9 mouse cellular contexts compared by ENCODE assay signal in the genomic region with DNA sequence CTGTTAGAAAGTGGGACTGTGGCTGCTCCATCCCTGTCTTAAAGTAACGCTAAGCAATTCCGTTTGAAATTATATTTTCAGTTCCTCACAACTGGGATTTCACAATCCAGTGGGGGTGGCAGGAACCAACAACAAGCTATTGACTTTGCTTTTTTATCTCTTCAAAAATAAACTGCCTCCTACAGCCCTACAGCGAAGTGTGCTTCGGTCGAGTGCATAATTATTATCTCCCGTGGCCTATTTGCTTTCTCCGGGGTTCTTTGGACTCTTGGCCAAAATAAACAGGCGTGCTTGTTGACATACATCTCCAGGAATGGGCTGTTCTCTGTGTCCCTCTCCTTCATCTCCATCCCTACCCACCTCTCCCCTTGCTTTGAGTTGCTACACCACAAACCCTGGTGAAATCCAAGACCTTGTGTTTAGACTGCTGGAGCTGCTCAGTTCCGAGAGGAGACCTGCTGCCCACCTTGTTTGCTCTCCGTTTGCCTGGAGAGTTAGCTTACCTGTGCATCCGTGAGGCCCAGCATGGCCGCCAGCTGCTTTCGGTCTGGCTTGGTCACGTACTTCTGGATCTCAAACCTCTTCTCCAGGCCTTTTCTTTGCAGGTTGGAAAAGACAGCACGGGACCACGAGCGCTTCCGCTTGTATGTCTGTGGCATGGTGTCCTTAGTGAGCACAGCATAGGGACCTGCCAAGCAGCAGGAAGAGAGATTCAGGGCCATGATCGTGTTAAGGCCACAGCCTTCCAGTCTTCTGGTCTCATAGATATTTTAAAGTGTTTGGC. TPM values are rescaled to one million over a fixed set of nuclear protein-coding genes. Genes with fewer than 3 reads are reported as not detected.
A peak's percentile ranks its signal among the peaks of the same experiment; 100 is the strongest.
DNase-seq lines count a peak whose midpoint lies in the region; ATAC-seq and TF ChIP-seq lines count a peak whose summit lies in the region.
"Had no signal": no experiment of that assay in that cellular context is flagged by ENCODE, and none has a peak within 500 bp of the region (broad histone marks: within the 10 kb centered on the region; RNA-seq: fewer than 3 reads in every experiment).

No protein-coding gene starts in this region.

- peaks cover 61% of the 10 kb centered on the region for H3K36me3 ChIP-seq in C2C12 (ENCODE audit: control insufficient read depth, insufficient read depth)
- no peaks in the 10 kb centered on the region for H3K36me3 ChIP-seq in heart, embryonic 15.5 days
- peaks cover 4% of the 10 kb centered on the region; the same call in 1 of the 2 replicates for H3K36me3 ChIP-seq in lung, embryonic 16.5 days (ENCODE audit: control insufficient read depth, insufficient read depth, low read length)

- no peaks in the 10 kb centered on the region for H3K9me3 ChIP-seq in heart, embryonic 15.5 days (replicated peaks)
- no peaks in the 10 kb centered on the region for H3K9me3 ChIP-seq in lung, embryonic 16.5 days (ENCODE audit: control insufficient read depth, low read length)

- H3K4me3 ChIP-seq in gastrocnemius, adult 2 months: peak overlapping the region; percentile 79
- H3K4me3 ChIP-seq in C2C12 (ENCODE audit: insufficient read depth, poor library complexity, severe bottlenecking): no peak overlapping the region
- peak overlapping the region; percentile 72 for H3K4me3 ChIP-seq in heart, embryonic 15.5 days
- H3K4me3 ChIP-seq in lung, embryonic 16.5 days (ENCODE audit: low read length): peak overlapping the region; percentile 76

- no peak for DNase-seq in gastrocnemius, adult 2 months
- DNase-seq in gastrocnemius, postnatal 4 days (ENCODE audit: low spot score in 2 of 2): no peak
- DNase-seq in urinary bladder, postnatal 10 days (ENCODE audit: low spot score): no peak
- no peak for DNase-seq in adrenal gland, postnatal 10 days
- DNase-seq in gastrocnemius, postnatal 14 days: no peak

- peak overlapping the region; percentile 95 for H3K4me2 ChIP-seq in heart, embryonic 15.5 days
- H3K4me2 ChIP-seq in lung, embryonic 16.5 days (ENCODE audit: low read depth, low read length): peak overlapping the region; percentile 89

- ATAC-seq in heart, embryonic 15.5 days (replicated peaks; ENCODE audit: insufficient number of reproducible peaks, insufficient read depth, low FRiP score, low read depth): no peak
- ATAC-seq in lung, embryonic 16.5 days (ENCODE audit: low read depth): no peak
- ATAC-seq: CD4-positive, CD25-positive, alpha-beta regulatory T cell, adult 4 months had no signal

- H3K4me1 ChIP-seq in heart, embryonic 15.5 days (replicated peaks): peaks cover 44% of the 10 kb centered on the region
- H3K4me1 ChIP-seq in lung, embryonic 16.5 days (replicated peaks; ENCODE audit: control insufficient read depth, insufficient read depth, low read length): peaks cover 21% of the 10 kb centered on the region

- intact Hi-C loops in gastrocnemius, adult 2 months (cut with DNase I): loop anchor here (5.0 kb wide), 1 partner anchor 52 kb away; no protein-coding TSS in a partner anchor
- intact Hi-C loops in gastrocnemius, postnatal 14 days (cut with DNase I; ENCODE audit: low total_unique reads): loop anchor here (10.0 kb wide), 1 partner anchor 275 kb away; no protein-coding TSS in a partner anchor

- H3K79me3 ChIP-seq in C2C12 (ENCODE audit: low read depth): peaks cover 35% of the 10 kb centered on the region

- H3K79me2 ChIP-seq in C2C12 (ENCODE audit: control insufficient read depth, insufficient read depth): peaks cover 46% of the 10 kb centered on the region

- H3K27ac ChIP-seq in gastrocnemius, adult 2 months: peak overlapping the region; percentile 80
- no peak overlapping the region for H3K27ac ChIP-seq in heart, embryonic 15.5 days
- peak overlapping the region; percentile 27; the same call in 1 of the 2 replicates for H3K27ac ChIP-seq in lung, embryonic 16.5 days (ENCODE audit: low read length)

- no peak for TF ChIP-seq CTCF in gastrocnemius, adult 2 months (IDR thresholded peaks at IDR 0.05)
- no peak for TF ChIP-seq CTCF in C2C12 (IDR thresholded peaks at IDR 0.05; ENCODE audit: control insufficient read depth, insufficient read depth, insufficient read length)

- WGBS in heart, embryonic 15.5 days: 17% methylated on average over 19 of the region's 19 CpGs
- 18% methylated on average over 19 of the region's 19 CpGs for WGBS in lung, embryonic 16.5 days

- H3ac ChIP-seq in C2C12 (ENCODE audit: control insufficient read depth, insufficient read length, low read depth): no peak overlapping the region

- H3K9ac ChIP-seq in heart, embryonic 15.5 days: no peak overlapping the region
- H3K9ac ChIP-seq in lung, embryonic 16.5 days (ENCODE audit: low read length): peak overlapping the region; percentile 91

- H3K27me3 ChIP-seq in C2C12 (ENCODE audit: control insufficient read depth, insufficient read depth, insufficient read length): no peaks in the 10 kb centered on the region
- H3K27me3 ChIP-seq in heart, embryonic 15.5 days: peaks cover 74% of the 10 kb centered on the region
- H3K27me3 ChIP-seq in lung, embryonic 16.5 days (ENCODE audit: control insufficient read depth, insufficient read depth, low read depth, low read length): peaks cover 52% of the 10 kb centered on the region

TF ChIP-seq in C2C12, 6 proteins besides CTCF, POLR2A, EP300 and RAD21:
- TF ChIP-seq CEBPB (IDR thresholded peaks at IDR 0.05; ENCODE audit: low read depth): peak; percentile 15
- no peak for TF ChIP-seq MYOD1 (IDR thresholded peaks at IDR 0.05; ENCODE audit: control insufficient read depth, insufficient read length, low read depth)
- TF ChIP-seq MAX (IDR thresholded peaks at IDR 0.05): no peak

RNA-seq across cellular contexts. Expression of a gene that starts 2.9 kb away (rescaled TPM):
- 10 to 100 TPM in 1 of 2 experiments, 1 to 10 TPM in 1; 6.9 to 10.9 TPM for total RNA-seq in gastrocnemius, adult 2 months (2021)
- total RNA-seq in gastrocnemius, postnatal 4 days (2021): 10 to 100 TPM; 22.5 to 27.7 TPM
- 34.7 TPM for polyA plus RNA-seq in C2C12 (2012; fragmentation: generic; extraction: Trizol)
- polyA plus RNA-seq in heart, embryonic 15.5 days (2015; fragmentation: Nextera tagmentation; extraction: Ambion mirVana): 10.9 and 12.0 TPM in 2 replicates
- polyA plus RNA-seq in lung, embryonic 16.5 days (2015; fragmentation: Nextera tagmentation; extraction: Ambion mirVana): 25.9 and 28.8 TPM in 2 replicates
- total RNA-seq in adrenal gland, postnatal 10 days (2021): 10 to 100 TPM; 40.7 to 47.8 TPM
- 10 to 100 TPM; 22.9 to 24.1 TPM for total RNA-seq in gastrocnemius, postnatal 14 days (2021)
- polyA plus RNA-seq: CD4-positive, CD25-positive, alpha-beta regulatory T cell, adult 4 months had no signal
